Mouse (Mus musculus) lung, postnatal 0 days (tissue): Measurements from ENCODE around the gene Upk3a.

Experiments
- CTCF ChIP-seq: IDR thresholded peaks from 2 replicates; pipeline ENCODE4 v1.5.1; 2016; ENCODE audit warnings: antibody characterized with exemption, mild to moderate bottlenecking
- EP300 ChIP-seq: IDR thresholded peaks from 2 replicates; pipeline ENCODE4 v1.6.1; 2016; ENCODE audit warnings: antibody characterized with exemption, mild to moderate bottlenecking, control low read depth

- peak; percentile 86 for TF ChIP-seq CTCF
- TF ChIP-seq EP300 = no peak
Measured at GRCm38 (mm10) chr15:85070561-85070960, 53.6 kb downstream of the Upk3a start.
